Mouse (Mus musculus): ENCODE data around the gene Prkn.
A peak's percentile ranks its signal among the peaks of the same experiment; 100 is the strongest.

The Prkn gene

GRCm38 (mm10) chr17:10987040-10987439, 146.9 kb downstream of the Prkn start:
- no peak for DNase-seq (ENCODE audit: low spot score in 2 of 2)

GRCm38 (mm10) chr17:10997291-10997690, 157.1 kb downstream of the Prkn start:
- no peak for DNase-seq (ENCODE audit: low spot score in 2 of 2)

GRCm38 (mm10) chr17:11023371-11023770, 183.2 kb downstream of the Prkn start:
- DNase-seq (ENCODE audit: low spot score in 2 of 2), result no peak

- DNase-seq (ENCODE audit: low spot score in 2 of 2), result no peak
Observed at GRCm38 (mm10) chr17:11029348-11029747, 189.2 kb downstream of the Prkn start.

GRCm38 (mm10) chr17:11030936-11031335, 190.8 kb downstream of the Prkn start:
- DNase-seq (ENCODE audit: low spot score in 2 of 2), result no peak

- DNase-seq (ENCODE audit: low spot score in 2 of 2), result no peak
Observed at GRCm38 (mm10) chr17:11032366-11032765, 192.2 kb downstream of the Prkn start.

- no peak for DNase-seq (ENCODE audit: low spot score in 2 of 2)
Observed at GRCm38 (mm10) chr17:11033594-11033993, 193.4 kb downstream of the Prkn start.

- no peak for DNase-seq (ENCODE audit: low spot score in 2 of 2)
Observed at GRCm38 (mm10) chr17:11038272-11038671, 198.1 kb downstream of the Prkn start.

GRCm38 (mm10) chr17:11058986-11059385, 218.8 kb downstream of the Prkn start:
- DNase-seq (ENCODE audit: low spot score in 2 of 2), result no peak

GRCm38 (mm10) chr17:11067076-11067703, 227.0 kb downstream of the Prkn start:
- DNase-seq (ENCODE audit: low spot score in 2 of 2), result no peak

GRCm38 (mm10) chr17:11067704-11068475, 227.7 kb downstream of the Prkn start:
- DNase-seq (ENCODE audit: low spot score in 2 of 2), result no peak

GRCm38 (mm10) chr17:11070996-11071395, 230.8 kb downstream of the Prkn start:
- no peak for DNase-seq (ENCODE audit: low spot score in 2 of 2)

GRCm38 (mm10) chr17:11076319-11076903, 236.2 kb downstream of the Prkn start:
- no peak for DNase-seq (ENCODE audit: low spot score in 2 of 2)

GRCm38 (mm10) chr17:11086492-11086891, 246.3 kb downstream of the Prkn start:
- DNase-seq (ENCODE audit: low spot score in 2 of 2), result no peak

- no peak for DNase-seq (ENCODE audit: low spot score in 2 of 2)
Observed at GRCm38 (mm10) chr17:11087088-11087487, 246.9 kb downstream of the Prkn start.

GRCm38 (mm10) chr17:11087823-11088222, 247.6 kb downstream of the Prkn start:
- no peak for DNase-seq (ENCODE audit: low spot score in 2 of 2)

GRCm38 (mm10) chr17:11089361-11089760, 249.2 kb downstream of the Prkn start:
- no peak for DNase-seq (ENCODE audit: low spot score in 2 of 2)

GRCm38 (mm10) chr17:11092900-11093299, 252.7 kb downstream of the Prkn start:
- DNase-seq (ENCODE audit: low spot score in 2 of 2), result no peak

GRCm38 (mm10) chr17:11093321-11093720, 253.1 kb downstream of the Prkn start:
- no peak for DNase-seq (ENCODE audit: low spot score in 2 of 2)

- no peak for DNase-seq (ENCODE audit: low spot score in 2 of 2)
Observed at GRCm38 (mm10) chr17:11107007-11107406, 266.8 kb downstream of the Prkn start.

GRCm38 (mm10) chr17:11107916-11108315, 267.7 kb downstream of the Prkn start:
- DNase-seq (ENCODE audit: low spot score in 2 of 2), result peak in 1 of 2 experiments; percentile 18

- DNase-seq (ENCODE audit: low spot score in 2 of 2), result no peak
Observed at GRCm38 (mm10) chr17:11117508-11117907, 277.3 kb downstream of the Prkn start.

GRCm38 (mm10) chr17:11124048-11124447, 283.9 kb downstream of the Prkn start:
- no peak for DNase-seq (ENCODE audit: low spot score in 2 of 2)

Measured in frontal cortex, postnatal 25 days (tissue).